Mouse (Mus musculus) thymus, adult 2 months (tissue): Measurements from ENCODE around the gene Zfp239.

ENCODE experiments used
- CTCF ChIP-seq: fragments of 200-500 bp; IDR thresholded peaks from 2 replicates; pipeline ENCODE4 v1.5.1; 2012; ENCODE audit warnings: mild to moderate bottlenecking, control low read depth, low read length, moderate library complexity, borderline replicate concordance; ENCODE audit not compliant: control insufficient read depth, poor library complexity, insufficient read depth; ENCODE audit errors: extremely low read depth
- POLR2A ChIP-seq: fragments of 200-500 bp; IDR thresholded peaks from 2 replicates; pipeline ENCODE4 v1.6.1; 2012; ENCODE audit warnings: mild to moderate bottlenecking, low read length, control low read depth, moderate library complexity; ENCODE audit not compliant: control insufficient read depth, poor library complexity, insufficient read depth; ENCODE audit errors: extremely low read depth

GRCm38 (mm10) chr6:117825369-117825768 is 36.5 kb upstream of the Zfp239 start:
- TF ChIP-seq CTCF (peak; percentile 43; the same call in 1 of the 2 replicates), POLR2A (no peak)
